Mouse (Mus musculus) C2C12 (cell line): ENCODE measurements around the gene Slc39a7.

Source experiments
- CTCF ChIP-seq: IDR thresholded peaks from one replicate; pipeline ENCODE4 v1.5.1; 2011; ENCODE audit not compliant: control insufficient read depth, insufficient read depth, insufficient read length
- MAX ChIP-seq: IDR thresholded peaks from one replicate; pipeline ENCODE4 v1.6.1; 2011; ENCODE audit warnings: mild to moderate bottlenecking, control low read depth
- MYOD1 ChIP-seq: IDR thresholded peaks from one replicate; pipeline ENCODE4 v1.6.1; 2011; ENCODE audit warnings: low read depth; ENCODE audit not compliant: control insufficient read depth, insufficient read length
- MYOG ChIP-seq: IDR thresholded peaks from one replicate; pipeline ENCODE4 v1.6.1; 2011; ENCODE audit not compliant: control insufficient read depth, insufficient read length; ENCODE audit errors: extremely low read depth

DNA sequence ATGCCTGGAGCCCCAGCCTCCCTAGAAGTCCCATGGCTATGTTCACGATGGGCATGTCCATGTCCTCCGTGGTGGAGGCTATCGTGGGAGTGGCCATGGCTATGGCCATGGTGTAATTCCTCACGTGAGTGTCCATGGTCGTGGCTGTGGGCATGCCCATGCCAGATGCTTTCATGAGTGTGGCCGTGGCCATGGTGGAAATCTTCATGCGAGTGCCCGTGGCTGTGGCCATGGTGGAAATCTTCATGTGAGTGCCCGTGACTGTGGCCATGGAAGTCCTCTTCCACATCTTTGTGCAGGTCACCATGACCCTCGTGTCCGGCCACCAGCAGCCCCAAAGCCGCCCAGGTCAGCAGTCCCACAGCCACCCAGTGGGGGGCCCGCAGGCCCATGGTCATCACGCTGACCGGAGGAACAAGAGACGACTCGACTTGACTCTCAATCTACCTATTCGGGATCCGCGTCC lies 588 bp downstream of the Slc39a7 start:
- TF ChIP-seq CTCF = no peak
- TF ChIP-seq MYOD1 = no peak
- TF ChIP-seq MAX = no peak
- TF ChIP-seq MYOG = no peak
